19 mouse cellular contexts compared by ENCODE assay signal in the genomic region with DNA sequence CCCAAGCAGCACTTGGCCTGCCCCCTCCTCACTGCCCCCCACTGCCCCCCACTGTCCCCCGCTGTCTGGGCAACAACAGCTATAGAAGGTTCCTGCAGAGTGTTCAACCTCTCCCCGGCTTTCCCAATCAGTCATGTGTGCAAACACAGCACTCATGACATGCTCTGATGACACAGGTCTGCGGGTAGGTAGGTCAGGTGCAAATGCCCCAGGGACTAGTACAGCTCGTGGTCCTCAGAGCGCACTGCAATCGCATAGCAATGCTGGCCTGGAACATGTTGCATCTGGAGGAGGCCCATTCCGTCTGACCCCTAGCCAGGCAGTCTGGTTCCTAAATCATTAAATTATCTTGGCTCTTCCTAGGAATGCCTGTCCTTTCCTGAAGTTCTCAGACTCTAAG. TPM values are rescaled to one million over a fixed set of nuclear protein-coding genes. Genes with fewer than 3 reads are reported as not detected.
"Had no signal": no experiment of that assay in that cellular context is flagged by ENCODE, and none has a peak within 500 bp of the region (broad histone marks: within the 10 kb centered on the region; RNA-seq: fewer than 3 reads in every experiment).

No protein-coding gene starts in this region.

- DNase-seq: kidney, adult 8-10 months; layer of hippocampus, adult 9-11 months; liver, embryonic 13.5 days; lung, adult 18-20 months; lung, postnatal 10 days; lung, postnatal 4 days; midbrain, embryonic 14.5 days; thymus, postnatal 36 days had no signal

- H3K27me3 ChIP-seq: limb, embryonic 13.5 days; lung, embryonic 15.5 days; stomach, embryonic 15.5 days had no signal

- H3K36me3 ChIP-seq: limb, embryonic 10.5 days; limb, embryonic 13.5 days; liver, embryonic 13.5 days; lung, embryonic 15.5 days; stomach, embryonic 15.5 days had no signal

- H3K9ac ChIP-seq: limb, embryonic 13.5 days; liver, embryonic 13.5 days; lung, embryonic 15.5 days; stomach, embryonic 15.5 days had no signal

- ATAC-seq: inflammation-experienced regulatory T-cells, adult 6 months; intestine, embryonic 16.5 days had no signal

- H3K4me2 ChIP-seq: limb, embryonic 13.5 days; liver, embryonic 13.5 days; lung, embryonic 15.5 days; midbrain, embryonic 11.5 days; stomach, embryonic 15.5 days had no signal

- H3K9me3 ChIP-seq: limb, embryonic 10.5 days; limb, embryonic 13.5 days; liver, embryonic 13.5 days; lung, embryonic 15.5 days; stomach, embryonic 15.5 days had no signal

- H3K27ac ChIP-seq: kidney, postnatal 0 days; layer of hippocampus, adult 2 months; limb, embryonic 10.5 days; limb, embryonic 13.5 days; liver, embryonic 13.5 days; lung, embryonic 15.5 days; stomach, embryonic 15.5 days had no signal

- H3K4me3 ChIP-seq: layer of hippocampus, adult 2 months; limb, embryonic 10.5 days; limb, embryonic 13.5 days; liver, embryonic 13.5 days; lung, embryonic 15.5 days; stomach, embryonic 15.5 days had no signal

RNA-seq across cellular contexts. Expression of a gene that starts 15.6 kb away (rescaled TPM):
- polyA plus RNA-seq: kidney, postnatal 0 days; limb, embryonic 10.5 days; liver, embryonic 13.5 days; lung, embryonic 15.5 days; midbrain, embryonic 11.5 days; midbrain, embryonic 14.5 days; neural tube, embryonic 11.5 days; neural tube, embryonic 14.5 days had no signal
